Mouse (Mus musculus): ENCODE measurements around the gene Zc3hav1.

GRCm38 (mm10) chr6:38343581-38343980 lies 10.8 kb downstream of the Zc3hav1 start:
- TF ChIP-seq GATA1 (IDR thresholded peaks at IDR 0.05; ENCODE audit: borderline replicate concordance, low read length) (no peak), FLI1 (IDR thresholded peaks at IDR 0.05; ENCODE audit: low read length) (no peak)
